Mouse (Mus musculus): ENCODE results near the gene Ddx58. TPM values are rescaled to one million over a fixed set of nuclear protein-coding genes. Genes with fewer than 3 reads are reported as not detected.

Ddx58 gene
- polyA plus RNA-seq, 1 experiment from 2014 or later = 18.0 TPM

DNA sequence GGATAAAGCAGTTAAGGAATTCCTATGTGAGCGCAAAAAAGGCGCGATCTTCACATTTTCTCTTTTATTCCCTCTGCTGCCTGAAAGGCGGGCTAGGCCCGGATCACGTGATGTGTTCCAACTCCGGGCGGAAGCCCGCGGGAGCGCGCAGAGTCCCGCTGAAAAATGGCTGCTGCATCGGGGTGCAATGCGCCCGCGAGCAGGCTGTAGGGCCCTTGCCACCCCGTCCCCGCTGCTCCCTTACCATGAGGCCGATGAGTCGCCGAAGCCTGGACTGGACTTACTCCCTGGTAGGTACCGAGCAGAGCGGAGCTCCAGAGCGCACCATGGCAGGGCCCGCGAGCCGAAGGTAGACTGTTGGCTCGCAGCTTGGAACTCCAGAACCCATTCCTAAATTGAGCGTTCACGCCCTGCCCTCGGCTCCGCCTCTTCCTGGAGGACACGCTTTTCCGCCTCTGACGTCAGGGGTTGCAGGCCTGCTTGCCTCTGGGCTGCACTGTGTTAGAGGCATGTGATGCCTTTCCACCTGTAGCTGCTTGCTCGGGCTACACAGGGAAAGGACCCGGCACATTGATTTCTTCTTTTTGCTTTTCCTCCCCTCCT, 29.9 kb upstream of the Ddx58 start, which contains the start of the genes Smim27 and Topors:
TSS of gene Smim27 (plus strand) at position 150 of the 603 bp plus-strand sequence.
TSS of gene Topors (minus strand) at position 421 of the 603 bp plus-strand sequence.
- H3K9ac ChIP-seq (ENCODE audit: low read depth, low read length) = peak within 1 kb of the TSS; percentile 65
- ATAC-seq = peak; percentile 94
- peak within 1 kb of the TSS; percentile 99 for H3K27ac ChIP-seq (ENCODE audit: low read depth, low read length)
- no peaks in the 10 kb centered on the region for H3K9me3 ChIP-seq (ENCODE audit: control insufficient read depth)
- H3K36me3 ChIP-seq (ENCODE audit: control insufficient read depth, insufficient read depth) = peaks cover 11% of the 10 kb centered on the region; the same call in 1 of the 2 replicates
- H3K4me3 ChIP-seq (ENCODE audit: low read depth, low read length) = peak within 1 kb of the TSS; percentile 81
- 0 out of 2 replicates have a peak, but pooled peaks have one; percentile 1 for TF ChIP-seq CTCF (IDR thresholded peaks at IDR 0.05; ENCODE audit: low read depth)
- WGBS = under 1% methylated on average over 38 of the region's 38 CpGs
- no peaks in the 10 kb centered on the region for H3K27me3 ChIP-seq (replicated peaks; ENCODE audit: control insufficient read depth, insufficient read depth, low read length)
- H3K4me1 ChIP-seq (replicated peaks; ENCODE audit: control insufficient read depth, insufficient read depth, low read length) = no peaks in the 10 kb centered on the region
- H3K4me2 ChIP-seq (replicated peaks; ENCODE audit: low read depth) = peak within 1 kb of the TSS; percentile 87

GRCm38 (mm10) chr4:40268835-40269234, 29.2 kb upstream of the Ddx58 start:
- no peak for ATAC-seq

DNA sequence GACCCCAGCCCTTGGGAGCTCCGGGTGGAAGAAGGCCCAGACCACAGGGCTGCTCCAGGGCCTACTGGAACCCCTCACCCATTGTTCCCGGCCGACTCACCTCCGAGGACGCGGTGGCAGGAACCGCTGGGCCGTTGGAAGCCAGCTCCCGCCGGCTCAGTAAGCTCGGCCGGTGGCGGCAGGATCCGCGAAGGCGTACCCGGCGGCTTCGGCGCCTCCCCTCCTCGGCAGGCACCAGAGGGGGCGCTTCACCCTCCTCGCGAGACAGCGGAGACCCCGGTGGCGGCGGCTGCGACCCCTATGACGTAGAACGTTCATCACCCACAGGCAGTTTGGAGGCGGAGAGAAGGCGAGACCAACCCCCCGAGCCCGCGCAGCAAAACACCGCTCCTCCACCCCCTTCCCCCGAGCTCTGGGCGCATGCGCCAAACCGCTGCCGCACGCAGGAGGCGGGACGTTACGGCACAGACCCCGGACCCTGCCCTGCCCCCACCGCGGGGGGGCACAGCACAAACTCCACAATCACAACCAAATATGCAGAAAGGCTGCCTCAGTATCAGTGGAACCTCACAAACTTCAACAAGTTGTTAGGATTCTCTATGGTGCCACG, 28.7 kb upstream of the Ddx58 start:
- peaks cover 9% of the 10 kb centered on the region; the same call in 1 of the 2 replicates for H3K36me3 ChIP-seq (ENCODE audit: control insufficient read depth, insufficient read depth)
- H3K27me3 ChIP-seq (replicated peaks; ENCODE audit: control insufficient read depth, insufficient read depth, low read length) = no peaks in the 10 kb centered on the region
- WGBS = under 1% methylated on average over 38 of the region's 50 CpGs
- H3K9me3 ChIP-seq (ENCODE audit: control insufficient read depth) = no peaks in the 10 kb centered on the region
- peak overlapping the region; percentile 87 for H3K4me2 ChIP-seq (replicated peaks; ENCODE audit: low read depth)
- TF ChIP-seq CTCF (IDR thresholded peaks at IDR 0.05; ENCODE audit: low read depth) = peak; percentile 67
- peak overlapping the region; percentile 81 for H3K4me3 ChIP-seq (ENCODE audit: low read depth, low read length)
- no peaks in the 10 kb centered on the region for H3K4me1 ChIP-seq (replicated peaks; ENCODE audit: control insufficient read depth, insufficient read depth, low read length)
- peak overlapping the region; percentile 99 for H3K27ac ChIP-seq (ENCODE audit: low read depth, low read length)
- peak overlapping the region; percentile 65 for H3K9ac ChIP-seq (ENCODE audit: low read depth, low read length)
- ATAC-seq = peak; percentile 44

More at GRCm38 (mm10) chr4:40268835-40269234, 29.2 kb upstream of the Ddx58 start:
- WGBS = under 1% methylated on average over 16 of the region's 16 CpGs
- no peaks in the 10 kb centered on the region for H3K4me1 ChIP-seq (replicated peaks; ENCODE audit: control insufficient read depth, insufficient read depth, low read length)
- H3K4me2 ChIP-seq (replicated peaks; ENCODE audit: low read depth) = peak overlapping the region; percentile 87
- H3K36me3 ChIP-seq (ENCODE audit: control insufficient read depth, insufficient read depth) = peaks cover 9% of the 10 kb centered on the region; the same call in 1 of the 2 replicates
- H3K27me3 ChIP-seq (replicated peaks; ENCODE audit: control insufficient read depth, insufficient read depth, low read length) = no peaks in the 10 kb centered on the region
- no peak for TF ChIP-seq CTCF (IDR thresholded peaks at IDR 0.05; ENCODE audit: low read depth)
- H3K27ac ChIP-seq (ENCODE audit: low read depth, low read length) = peak overlapping the region; percentile 99
- no peaks in the 10 kb centered on the region for H3K9me3 ChIP-seq (ENCODE audit: control insufficient read depth)
- peak overlapping the region; percentile 65 for H3K9ac ChIP-seq (ENCODE audit: low read depth, low read length)
- H3K4me3 ChIP-seq (ENCODE audit: low read depth, low read length) = peak overlapping the region; percentile 81

GRCm38 (mm10) chr4:40267681-40268080, 28.1 kb upstream of the Ddx58 start:
- H3K9me3 ChIP-seq (ENCODE audit: control insufficient read depth) = no peaks in the 10 kb centered on the region
- no peaks in the 10 kb centered on the region for H3K27me3 ChIP-seq (replicated peaks; ENCODE audit: control insufficient read depth, insufficient read depth, low read length)
- 27% methylated on average over 7 of the region's 7 CpGs for WGBS
- peak overlapping the region; percentile 87 for H3K4me2 ChIP-seq (replicated peaks; ENCODE audit: low read depth)
- H3K36me3 ChIP-seq (ENCODE audit: control insufficient read depth, insufficient read depth) = peaks cover 10% of the 10 kb centered on the region
- H3K4me1 ChIP-seq (replicated peaks; ENCODE audit: control insufficient read depth, insufficient read depth, low read length) = no peaks in the 10 kb centered on the region
- H3K4me3 ChIP-seq (ENCODE audit: low read depth, low read length) = peak overlapping the region; percentile 81
- H3K27ac ChIP-seq (ENCODE audit: low read depth, low read length) = peak overlapping the region; percentile 99
- no peak for TF ChIP-seq CTCF (IDR thresholded peaks at IDR 0.05; ENCODE audit: low read depth)
- peak overlapping the region; percentile 65 for H3K9ac ChIP-seq (ENCODE audit: low read depth, low read length)
- ATAC-seq = peak; percentile 75

DNA sequence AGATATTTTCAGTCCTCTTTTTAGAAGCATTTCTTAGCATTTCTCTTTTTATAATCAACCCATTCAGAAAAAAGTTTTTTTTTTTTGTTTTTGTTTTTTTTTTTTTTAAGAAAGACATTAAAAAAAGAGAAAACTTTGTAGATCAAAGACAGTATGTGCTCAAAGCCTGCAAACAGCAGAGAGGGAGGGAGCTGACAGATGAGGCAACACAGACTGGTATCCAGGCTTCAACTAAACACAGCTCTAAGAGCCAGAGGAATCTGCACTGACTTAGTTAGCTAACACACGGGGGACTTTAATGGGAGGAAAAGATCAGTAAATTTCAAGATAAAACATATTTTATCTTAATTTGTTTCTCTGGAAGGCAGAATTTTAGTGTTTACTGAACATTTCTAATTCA, 24.7 kb upstream of the Ddx58 start:
- Histone ChIP-seq H3K4me3 (ENCODE audit: low read depth, low read length) (no peak overlapping the region), H3K4me2 (replicated peaks; ENCODE audit: low read depth) (no peak overlapping the region), H3K9ac (ENCODE audit: low read depth, low read length) (no peak overlapping the region), H3K4me1 (replicated peaks; ENCODE audit: control insufficient read depth, insufficient read depth, low read length) (no peaks in the 10 kb centered on the region), H3K36me3 (ENCODE audit: control insufficient read depth, insufficient read depth) (peaks cover 41% of the 10 kb centered on the region), H3K27ac (ENCODE audit: low read depth, low read length) (no peak overlapping the region), H3K27me3 (replicated peaks; ENCODE audit: control insufficient read depth, insufficient read depth, low read length) (no peaks in the 10 kb centered on the region), H3K9me3 (ENCODE audit: control insufficient read depth) (no peaks in the 10 kb centered on the region)
- ATAC-seq = no peak
- 58% methylated on average over 1 of the region's 1 CpGs for WGBS
- TF ChIP-seq CTCF (IDR thresholded peaks at IDR 0.05; ENCODE audit: low read depth) = no peak

DNA sequence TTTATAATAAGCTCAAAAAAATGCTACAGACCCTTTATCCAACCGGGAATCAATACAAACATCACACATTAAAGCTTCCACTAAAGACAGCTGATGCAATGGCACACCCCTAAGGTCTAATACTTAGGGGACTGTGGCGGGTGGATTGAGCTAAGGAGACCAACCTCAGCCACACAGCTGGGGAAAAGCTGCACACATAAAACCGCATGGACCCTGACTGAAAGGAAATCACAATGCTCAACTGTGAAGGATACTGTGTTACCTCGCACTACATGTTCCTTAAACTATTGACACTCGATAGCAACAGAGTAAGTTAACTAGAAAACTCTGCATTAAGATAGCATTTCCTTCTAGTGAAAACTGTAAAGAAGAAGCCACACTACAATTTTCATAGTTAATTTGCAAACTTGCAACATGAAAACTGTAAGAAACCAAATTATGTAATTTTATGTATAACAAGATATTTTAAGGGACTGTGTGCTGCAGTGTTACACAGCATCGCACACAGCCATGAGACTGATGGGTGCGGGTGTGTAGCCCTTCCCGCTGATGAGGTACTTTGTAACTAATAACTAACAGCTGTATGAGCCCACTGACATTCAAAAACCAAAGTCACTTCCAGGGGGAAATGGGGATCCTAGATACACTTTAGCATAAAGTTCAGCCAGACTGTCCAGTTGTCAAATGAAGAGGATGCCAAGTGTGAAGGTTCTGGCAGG, 14.9 kb upstream of the Ddx58 start:
- no peaks in the 10 kb centered on the region for H3K27me3 ChIP-seq (replicated peaks; ENCODE audit: control insufficient read depth, insufficient read depth, low read length)
- 83% methylated on average over 8 of the region's 8 CpGs for WGBS
- no peak overlapping the region for H3K27ac ChIP-seq (ENCODE audit: low read depth, low read length)
- peaks cover 13% of the 10 kb centered on the region; the same call in 1 of the 2 replicates for H3K36me3 ChIP-seq (ENCODE audit: control insufficient read depth, insufficient read depth)
- no peak overlapping the region for H3K9ac ChIP-seq (ENCODE audit: low read depth, low read length)
- no peak overlapping the region for H3K4me3 ChIP-seq (ENCODE audit: low read depth, low read length)
- no peaks in the 10 kb centered on the region for H3K9me3 ChIP-seq (ENCODE audit: control insufficient read depth)
- no peak overlapping the region for H3K4me2 ChIP-seq (replicated peaks; ENCODE audit: low read depth)
- no peaks in the 10 kb centered on the region for H3K4me1 ChIP-seq (replicated peaks; ENCODE audit: control insufficient read depth, insufficient read depth, low read length)
- TF ChIP-seq CTCF (IDR thresholded peaks at IDR 0.05; ENCODE audit: low read depth) = no peak
- no peak for ATAC-seq

Measured in intestine, postnatal 0 days (tissue).